Mouse (Mus musculus) cortical plate, adult 2 months (tissue): ENCODE measurements around the gene Psma6.

Experiments
- CTCF ChIP-seq: fragments of 200-500 bp; IDR thresholded peaks from 2 replicates; pipeline ENCODE4 v1.5.1; 2011; ENCODE audit warnings: mild to moderate bottlenecking, control low read depth, low read length; ENCODE audit not compliant: insufficient read depth; ENCODE audit errors: extremely low read depth
- POLR2A ChIP-seq: fragments of 200-500 bp; IDR thresholded peaks from 2 replicates; pipeline ENCODE4 v1.6.1; 2011; ENCODE audit warnings: mild to moderate bottlenecking, low read length, control low read depth; ENCODE audit not compliant: insufficient read depth; ENCODE audit errors: extremely low read depth

- TF ChIP-seq POLR2A (no peak), CTCF (no peak)
These were observed 82.8 kb downstream of the Psma6 start for GRCm38 (mm10) chr12:55466816-55467215.
